Mouse (Mus musculus): ENCODE measurements around the gene Lamp1. TPM values are rescaled to one million over a fixed set of nuclear protein-coding genes. Genes with fewer than 3 reads are reported as not detected.
A peak's percentile ranks its signal among the peaks of the same experiment; 100 is the strongest.

Gene Lamp1
- total and polyA plus RNA-seq, 2 experiments from 2014 or later = 322 to 358 TPM

DNA sequence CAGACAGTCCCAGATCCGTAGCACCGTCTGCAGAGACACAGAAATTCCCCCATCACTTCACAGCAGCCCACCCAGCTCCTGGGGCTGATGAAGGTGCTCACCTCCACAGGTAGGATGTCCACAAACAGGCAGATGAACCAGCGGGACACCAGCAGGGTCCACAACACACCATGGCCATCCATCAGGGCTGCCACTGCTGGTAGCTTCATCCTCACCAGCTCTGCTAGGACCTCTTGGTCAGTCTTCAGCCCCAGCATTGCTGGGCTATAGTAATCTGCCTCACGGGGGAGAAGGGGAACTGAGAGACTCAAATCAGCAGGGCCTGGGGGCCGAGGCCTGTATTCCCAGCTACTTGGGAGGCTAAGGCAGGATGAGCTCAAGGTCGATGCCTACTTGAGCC is 20.5 kb downstream of the Lamp1 start:
- WGBS = 72% methylated on average over 6 of the region's 6 CpGs
- ATAC-seq (ENCODE audit: low FRiP score) (no peak), DNase-seq (ENCODE audit: low spot score) (no peak)
- H3K4me3 ChIP-seq (ENCODE audit: low read depth, low read length) = no peak overlapping the region
- no peaks in the 10 kb centered on the region for H3K9me3 ChIP-seq (ENCODE audit: low read length)
- no peak overlapping the region for H3K27ac ChIP-seq (ENCODE audit: low read depth, low read length)
- H3K4me1 ChIP-seq (ENCODE audit: insufficient read depth, low read length) = no peaks in the 10 kb centered on the region
- 0 out of 2 replicates have a peak overlapping the region, but pooled peaks have one; percentile 19 for H3K9ac ChIP-seq (replicated peaks; ENCODE audit: low read length, poor library complexity, severe bottlenecking)
- H3K36me3 ChIP-seq (ENCODE audit: insufficient read depth, low read length) = peaks cover 29% of the 10 kb centered on the region
- TF ChIP-seq CTCF (IDR thresholded peaks at IDR 0.05) = no peak
- H3K27me3 ChIP-seq (ENCODE audit: insufficient read depth, low read length) = no peaks in the 10 kb centered on the region
- no peak overlapping the region for H3K4me2 ChIP-seq (ENCODE audit: low read depth, low read length, poor library complexity, severe bottlenecking)

DNA sequence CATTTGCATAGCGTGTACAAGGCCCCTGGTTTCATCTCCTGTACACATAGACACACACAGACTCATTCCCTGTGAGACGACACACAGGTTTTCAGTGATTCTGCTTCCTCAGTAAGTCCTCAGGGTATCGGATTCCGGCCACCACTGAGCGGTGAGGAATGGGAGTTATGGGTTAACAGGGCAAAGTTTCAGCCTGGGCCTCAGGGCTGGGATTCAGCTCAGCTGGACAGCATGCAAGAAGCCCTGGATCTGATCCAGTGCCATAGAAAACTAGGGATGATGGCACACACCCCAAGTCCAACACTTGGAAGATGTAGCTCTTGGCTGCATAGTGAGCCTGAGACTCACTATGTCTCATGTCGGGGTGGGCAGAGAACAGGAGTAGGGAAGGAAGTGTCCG is 21.0 kb downstream of the Lamp1 start:
- no peak for TF ChIP-seq CTCF (IDR thresholded peaks at IDR 0.05)
- no peak for ATAC-seq (ENCODE audit: low FRiP score)
- peak; percentile 43 for DNase-seq (ENCODE audit: low spot score)

DNA sequence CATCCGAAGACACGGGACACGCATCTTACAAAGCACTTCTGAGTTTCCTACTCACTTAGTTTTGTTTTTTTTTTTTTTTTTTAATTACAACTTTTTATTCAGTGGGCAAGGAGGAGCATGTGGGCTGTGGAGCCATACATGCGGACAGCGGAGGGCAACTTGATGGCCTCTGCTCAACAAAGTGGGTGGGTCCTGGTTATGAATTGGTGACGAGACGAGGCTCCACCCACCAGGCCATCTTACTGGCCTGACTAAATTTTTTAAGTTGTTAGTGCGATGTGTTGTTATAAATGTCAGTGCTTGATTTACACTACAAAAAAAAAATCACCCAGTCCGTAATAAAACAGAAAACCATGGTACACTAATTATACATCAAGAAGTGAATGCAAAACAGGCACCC is 21.4 kb downstream of the Lamp1 start:
- DNase-seq (ENCODE audit: low spot score) (no peak), ATAC-seq (ENCODE audit: low FRiP score) (no peak)
- no peak for TF ChIP-seq CTCF (IDR thresholded peaks at IDR 0.05)
- H3K4me2 ChIP-seq (ENCODE audit: low read depth, low read length, poor library complexity, severe bottlenecking) = no peak overlapping the region
- WGBS = 79% methylated on average over 9 of the region's 9 CpGs
- no peaks in the 10 kb centered on the region for H3K27me3 ChIP-seq (ENCODE audit: insufficient read depth, low read length)
- no peak overlapping the region for H3K4me3 ChIP-seq (ENCODE audit: low read depth, low read length)
- peaks cover 23% of the 10 kb centered on the region for H3K36me3 ChIP-seq (ENCODE audit: insufficient read depth, low read length)
- no peaks in the 10 kb centered on the region for H3K4me1 ChIP-seq (ENCODE audit: insufficient read depth, low read length)
- no peak overlapping the region for H3K27ac ChIP-seq (ENCODE audit: low read depth, low read length)
- H3K9me3 ChIP-seq (ENCODE audit: low read length) = no peaks in the 10 kb centered on the region
- no peak overlapping the region for H3K9ac ChIP-seq (replicated peaks; ENCODE audit: low read length, poor library complexity, severe bottlenecking)

More for the DNA sequence above, 21.0 kb downstream of the Lamp1 start:
- Histone ChIP-seq H3K4me3 (ENCODE audit: low read depth, low read length) (no peak overlapping the region), H3K9ac (replicated peaks; ENCODE audit: low read length, poor library complexity, severe bottlenecking) (no peak overlapping the region), H3K36me3 (ENCODE audit: insufficient read depth, low read length) (peaks cover 26% of the 10 kb centered on the region), H3K4me1 (ENCODE audit: insufficient read depth, low read length) (no peaks in the 10 kb centered on the region), H3K27me3 (ENCODE audit: insufficient read depth, low read length) (no peaks in the 10 kb centered on the region), H3K9me3 (ENCODE audit: low read length) (no peaks in the 10 kb centered on the region), H3K27ac (ENCODE audit: low read depth, low read length) (no peak overlapping the region), H3K4me2 (ENCODE audit: low read depth, low read length, poor library complexity, severe bottlenecking) (no peak overlapping the region)
- 72% methylated on average over 7 of the region's 7 CpGs for whole genome bisulfite sequencing

DNA sequence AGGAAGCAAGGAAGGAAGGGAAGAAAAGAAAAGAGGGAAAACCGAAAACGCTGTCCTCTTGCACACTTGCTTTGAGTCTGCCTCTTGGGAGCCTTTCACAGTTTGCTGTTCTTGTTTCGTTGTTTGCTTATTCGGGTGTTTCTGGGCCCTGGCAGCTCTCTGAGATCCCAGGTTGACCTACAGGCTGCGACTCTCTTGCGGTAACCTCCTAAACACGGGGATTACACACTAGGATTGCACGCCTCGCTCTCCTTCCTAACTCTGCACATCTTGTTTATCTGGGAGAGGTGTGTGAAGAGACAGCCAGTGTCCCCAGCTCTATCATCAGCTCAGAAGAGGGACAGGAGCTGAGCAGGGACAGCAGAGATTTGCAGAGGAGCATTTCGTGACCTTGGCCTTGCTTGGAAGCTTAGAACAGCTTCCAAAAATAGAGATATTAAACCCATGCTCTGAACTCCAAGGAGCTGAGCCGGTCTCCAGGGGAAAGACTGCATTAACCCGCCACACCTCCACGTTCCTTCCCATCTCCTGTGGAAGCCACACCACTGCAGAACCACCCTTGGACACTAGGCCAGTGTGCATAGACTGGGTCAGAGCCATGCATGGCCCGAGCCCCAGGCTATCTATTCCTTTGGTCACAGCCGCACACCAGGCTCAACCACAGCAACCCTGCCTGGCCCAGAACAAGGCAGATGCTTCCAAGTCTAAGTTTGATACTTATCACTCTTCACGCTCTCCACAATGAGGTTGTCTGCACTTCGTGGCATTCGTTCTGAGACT is 22.1 kb downstream of the Lamp1 start:
- TF ChIP-seq CTCF (IDR thresholded peaks at IDR 0.05) = no peak
- Histone ChIP-seq H3K4me3 (ENCODE audit: low read depth, low read length) (no peak overlapping the region), H3K27me3 (ENCODE audit: insufficient read depth, low read length) (no peaks in the 10 kb centered on the region), H3K27ac (ENCODE audit: low read depth, low read length) (no peak overlapping the region), H3K4me1 (ENCODE audit: insufficient read depth, low read length) (no peaks in the 10 kb centered on the region), H3K9me3 (ENCODE audit: low read length) (no peaks in the 10 kb centered on the region), H3K4me2 (ENCODE audit: low read depth, low read length, poor library complexity, severe bottlenecking) (no peak overlapping the region), H3K9ac (replicated peaks; ENCODE audit: low read length, poor library complexity, severe bottlenecking) (no peak overlapping the region), H3K36me3 (ENCODE audit: insufficient read depth, low read length) (peaks cover 16% of the 10 kb centered on the region)
- DNase-seq (ENCODE audit: low spot score) (no peak), ATAC-seq (ENCODE audit: low FRiP score) (no peak)
- WGBS = 85% methylated on average over 18 of the region's 18 CpGs

DNA sequence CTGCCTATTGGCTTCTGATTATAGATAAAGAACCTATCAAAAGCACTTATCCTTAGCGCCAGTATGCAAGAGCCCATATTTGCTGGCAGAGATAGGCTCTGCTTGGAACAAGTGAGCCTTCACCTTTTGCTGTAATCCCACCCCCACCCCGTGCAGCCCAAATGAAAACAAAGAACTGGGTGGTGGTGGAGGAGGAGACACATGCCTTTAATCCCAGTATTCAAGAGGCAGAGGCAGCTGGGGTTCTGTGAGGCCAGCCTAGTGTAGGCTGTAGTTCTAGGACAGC is 22.7 kb downstream of the Lamp1 start:
- H3K4me3 ChIP-seq (ENCODE audit: low read depth, low read length) = no peak overlapping the region
- WGBS = 40% methylated on average over 2 of the region's 2 CpGs

DNA sequence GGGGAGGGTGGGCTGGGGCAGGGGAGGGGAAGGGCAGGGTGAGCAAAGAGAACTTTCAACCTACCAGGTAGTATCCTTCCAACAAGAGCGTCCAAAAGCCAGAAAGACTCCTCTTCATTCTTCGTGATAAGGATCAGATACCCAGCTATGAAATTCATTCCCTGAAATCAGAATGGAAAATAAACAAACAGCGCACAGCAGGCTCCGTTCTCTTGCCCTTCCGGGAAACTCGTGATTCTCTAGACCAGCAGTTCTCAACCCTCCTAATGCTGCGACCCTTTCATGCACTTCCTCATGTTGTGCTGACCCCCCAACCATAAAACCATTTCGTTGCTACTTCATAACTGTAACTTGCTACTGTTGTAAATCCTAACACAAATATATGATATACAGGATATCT is 27.9 kb downstream of the Lamp1 start:
- no peak overlapping the region for H3K27ac ChIP-seq (ENCODE audit: low read depth, low read length)
- H3K36me3 ChIP-seq (ENCODE audit: insufficient read depth, low read length) = no peaks in the 10 kb centered on the region
- no peaks in the 10 kb centered on the region for H3K27me3 ChIP-seq (ENCODE audit: insufficient read depth, low read length)
- DNase-seq (ENCODE audit: low spot score) = no peak
- H3K9me3 ChIP-seq (ENCODE audit: low read length) = no peaks in the 10 kb centered on the region
- ATAC-seq (ENCODE audit: low FRiP score) = no peak
- WGBS = 83% methylated on average over 8 of the region's 8 CpGs
- H3K4me3 ChIP-seq (ENCODE audit: low read depth, low read length) = no peak overlapping the region
- no peaks in the 10 kb centered on the region for H3K4me1 ChIP-seq (ENCODE audit: insufficient read depth, low read length)
- TF ChIP-seq CTCF (IDR thresholded peaks at IDR 0.05) = no peak
- no peak overlapping the region for H3K9ac ChIP-seq (replicated peaks; ENCODE audit: low read length, poor library complexity, severe bottlenecking)
- H3K4me2 ChIP-seq (ENCODE audit: low read depth, low read length, poor library complexity, severe bottlenecking) = no peak overlapping the region

More for the DNA sequence above, 22.7 kb downstream of the Lamp1 start:
- no peaks in the 10 kb centered on the region for H3K4me1 ChIP-seq (ENCODE audit: insufficient read depth, low read length)
- H3K9ac ChIP-seq (replicated peaks; ENCODE audit: low read length, poor library complexity, severe bottlenecking) = no peak overlapping the region
- no peak overlapping the region for H3K4me2 ChIP-seq (ENCODE audit: low read depth, low read length, poor library complexity, severe bottlenecking)
- no peak for ATAC-seq (ENCODE audit: low FRiP score)
- DNase-seq (ENCODE audit: low spot score) = no peak
- no peaks in the 10 kb centered on the region for H3K9me3 ChIP-seq (ENCODE audit: low read length)
- no peaks in the 10 kb centered on the region for H3K27me3 ChIP-seq (ENCODE audit: insufficient read depth, low read length)
- peaks cover 11% of the 10 kb centered on the region for H3K36me3 ChIP-seq (ENCODE audit: insufficient read depth, low read length)
- H3K27ac ChIP-seq (ENCODE audit: low read depth, low read length) = no peak overlapping the region
- TF ChIP-seq CTCF (IDR thresholded peaks at IDR 0.05) = no peak

Data from midbrain, postnatal 0 days (tissue).